Mouse (Mus musculus) CH12.LX (cell line): ENCODE results near the gene Sowahc. TPM values are rescaled to one million over a fixed set of nuclear protein-coding genes. Genes with fewer than 3 reads are reported as not detected.
A peak's percentile ranks its signal among the peaks of the same experiment; 100 is the strongest.

Experiments
- DNase-seq: peaks from one replicate; pipeline ENCODE4 v3.0.0-alpha.2; 2013; ENCODE audit errors: extremely low read depth
- H3K27ac ChIP-seq: 2 replicates; pipeline ENCODE4 v1.5.1; 2012; ENCODE audit warnings: low read depth, mild to moderate bottlenecking, control low read depth, moderate library complexity; ENCODE audit not compliant: insufficient read depth
- H3K27me3 ChIP-seq: replicated peaks from 2 replicates; pipeline ENCODE3; 2012; ENCODE audit warnings: inconsistent platforms
- H3K36me3 ChIP-seq, 2 experiments: replicated peaks in 1 of 2; 2 replicates each; pipeline versions ENCODE3 to v1.6.1; 2012; ENCODE audit warnings: inconsistent platforms in 1 of 2, low read length in 1 of 2, mild to moderate bottlenecking in 1 of 2, mixed read lengths in 1 of 2, moderate library complexity in 1 of 2; ENCODE audit not compliant: control insufficient read depth in 1 of 2, insufficient read depth in 1 of 2
- H3K4me1 ChIP-seq, 2 experiments: 2 replicates each; pipeline ENCODE4 v1.6.1; 2012; ENCODE audit warnings: inconsistent platforms in 1 of 2, moderate library complexity in 1 of 2; ENCODE audit not compliant: insufficient read depth in 2 of 2, control insufficient read depth in 1 of 2
- H3K4me2 ChIP-seq: 2 replicates; pipeline ENCODE4 v1.6.1; 2012; ENCODE audit warnings: low read depth, mild to moderate bottlenecking, control low read depth; ENCODE audit not compliant: poor library complexity, insufficient read depth, severe bottlenecking
- H3K4me3 ChIP-seq, 3 experiments: fragments of 150-350 bp in 1 of 3; sonication (generic) in 1 of 3; replicated peaks in 1 of 3; 2 replicates each; pipeline versions ENCODE3 to v1.5.1; 2011 to 2012; ENCODE audit warnings: low read depth in 2 of 3, low read length in 2 of 3, mild to moderate bottlenecking in 2 of 3, moderate library complexity in 2 of 3, control low read depth in 1 of 3, improper control_type of control experiment in 1 of 3, inconsistent platforms in 1 of 3, mixed read lengths in 1 of 3; ENCODE audit not compliant: poor library complexity in 1 of 3
- H3K79me2 ChIP-seq: replicated peaks from 2 replicates; pipeline ENCODE4 v1.6.1; 2012; ENCODE audit warnings: mild to moderate bottlenecking, moderate library complexity; ENCODE audit not compliant: control insufficient read depth, poor library complexity, insufficient read depth, severe bottlenecking; ENCODE audit errors: extremely low read depth
- H3K9ac ChIP-seq: 2 replicates; pipeline ENCODE4 v1.6.1; 2012; ENCODE audit warnings: low read depth, mild to moderate bottlenecking, control low read depth, moderate library complexity; ENCODE audit not compliant: insufficient read depth
- H3K9me3 ChIP-seq: replicated peaks from 2 replicates; pipeline ENCODE3; 2012; ENCODE audit warnings: low read length, inconsistent platforms, mixed read lengths
- BHLHE40 ChIP-seq: IDR thresholded peaks from 2 replicates; pipeline ENCODE4 v1.6.1; 2011; ENCODE audit warnings: mild to moderate bottlenecking, low read depth, low read length, improper control_type of control experiment
- CHD2 ChIP-seq: IDR thresholded peaks from 2 replicates; pipeline ENCODE4 v1.6.1; 2011; ENCODE audit warnings: low read length, improper control_type of control experiment
- CTCF ChIP-seq, 2 experiments: IDR thresholded peaks in 1 of 2; conservative IDR thresholded peaks in 1 of 2; 2 replicates each; pipeline ENCODE4 v1.5.1; 2011 to 2012; ENCODE audit warnings: low read depth in 2 of 2, low read length in 2 of 2, improper control_type of control experiment in 1 of 2, inconsistent platforms in 1 of 2, mild to moderate bottlenecking in 1 of 2, moderate library complexity in 1 of 2
- EP300 ChIP-seq: IDR thresholded peaks from 2 replicates; pipeline ENCODE4 v1.6.1; 2011; ENCODE audit warnings: low read length, improper control_type of control experiment
- ETS1 ChIP-seq: conservative IDR thresholded peaks from 2 replicates; pipeline ENCODE4 v1.6.1; 2012; ENCODE audit warnings: low read depth, mild to moderate bottlenecking, inconsistent platforms, low read length, improper control_type of control experiment, moderate library complexity
- HCFC1 ChIP-seq: IDR thresholded peaks from 2 replicates; pipeline ENCODE4 v1.6.1; 2012; ENCODE audit warnings: low read depth, mild to moderate bottlenecking, inconsistent platforms, low read length, improper control_type of control experiment
- JUN ChIP-seq: IDR thresholded peaks from 2 replicates; pipeline ENCODE4 v1.6.1; 2011; ENCODE audit warnings: low read depth, mild to moderate bottlenecking, low read length, improper control_type of control experiment, moderate library complexity; ENCODE audit not compliant: insufficient read depth
- JUND ChIP-seq: conservative IDR thresholded peaks from 2 replicates; pipeline ENCODE4 v1.6.1; 2011; ENCODE audit warnings: low read depth, low read length, improper control_type of control experiment
- KAT2A ChIP-seq: IDR thresholded peaks from 2 replicates; pipeline ENCODE4 v1.6.1; 2012; ENCODE audit warnings: low read length, improper control_type of control experiment, inconsistent platforms; ENCODE audit not compliant: insufficient replicate concordance
- MAFK ChIP-seq: IDR thresholded peaks from 2 replicates; pipeline ENCODE4 v1.6.1; 2011; ENCODE audit warnings: low read length, improper control_type of control experiment; ENCODE audit not compliant: insufficient replicate concordance
- MAZ ChIP-seq: IDR thresholded peaks from 2 replicates; pipeline ENCODE4 v1.6.1; 2012; ENCODE audit warnings: low read depth, mild to moderate bottlenecking, inconsistent platforms, low read length, improper control_type of control experiment, moderate library complexity
- MEF2A ChIP-seq: IDR thresholded peaks from 2 replicates; pipeline ENCODE4 v1.6.1; 2014; ENCODE audit warnings: low read depth, mild to moderate bottlenecking, inconsistent platforms, low read length, improper control_type of control experiment, borderline replicate concordance
- MXI1 ChIP-seq: IDR thresholded peaks from 2 replicates; pipeline ENCODE4 v1.6.1; 2011; ENCODE audit warnings: mild to moderate bottlenecking, low read depth, low read length, improper control_type of control experiment
- MYC ChIP-seq: IDR thresholded peaks from 2 replicates; pipeline ENCODE4 v1.6.1; 2011; ENCODE audit warnings: low read depth, mild to moderate bottlenecking, improper control_type of control experiment, low read length
- NRF1 ChIP-seq: IDR thresholded peaks from 2 replicates; pipeline ENCODE4 v1.6.1; 2014; ENCODE audit warnings: low read depth, mild to moderate bottlenecking, inconsistent platforms, low read length, improper control_type of control experiment, moderate library complexity
- POLR2A ChIP-seq: IDR thresholded peaks from 2 replicates; pipeline ENCODE4 v1.6.1; 2011; ENCODE audit warnings: low read depth, mild to moderate bottlenecking, improper control_type of control experiment, low read length
- POLR2AphosphoS2 ChIP-seq: IDR thresholded peaks from 2 replicates; pipeline ENCODE4 v1.6.1; 2011; ENCODE audit warnings: low read depth, low read length, improper control_type of control experiment
- RAD21 ChIP-seq: IDR thresholded peaks from 2 replicates; pipeline ENCODE4 v1.6.1; 2011; ENCODE audit warnings: low read depth, mild to moderate bottlenecking, low read length, improper control_type of control experiment, moderate library complexity
- SIN3A ChIP-seq: IDR thresholded peaks from 2 replicates; pipeline ENCODE4 v1.6.1; 2012; ENCODE audit warnings: low read length, improper control_type of control experiment, inconsistent platforms
- SMC3 ChIP-seq: IDR thresholded peaks from 2 replicates; pipeline ENCODE4 v1.6.1; 2011; ENCODE audit warnings: low read depth, low read length, improper control_type of control experiment
- TBP ChIP-seq: conservative IDR thresholded peaks from 2 replicates; pipeline ENCODE4 v1.6.1; 2011; ENCODE audit warnings: low read depth, low read length, improper control_type of control experiment
- TCF12 ChIP-seq: IDR thresholded peaks from 2 replicates; pipeline ENCODE4 v1.6.1; 2014; ENCODE audit warnings: low read depth, mild to moderate bottlenecking, inconsistent platforms, low read length, improper control_type of control experiment
- ZC3H11A ChIP-seq: IDR thresholded peaks from 2 replicates; pipeline ENCODE4 v1.6.1; 2012; ENCODE audit warnings: low read depth, mild to moderate bottlenecking, inconsistent platforms, low read length, improper control_type of control experiment
- ZKSCAN1 ChIP-seq: IDR thresholded peaks from 2 replicates; pipeline ENCODE4 v1.6.1; 2012; ENCODE audit warnings: low read depth, inconsistent platforms, low read length, improper control_type of control experiment, borderline replicate concordance
- dilution Hi-C: fragments of 300-500 bp; cut with MboI; formaldehyde crosslinking; loops from 2 replicates; pipeline ENCODE4 v1.14.3; 2020; ENCODE audit warnings: low sequenced_read_pairs; ENCODE audit not compliant: extremely low pct_unique_long_range_greater_than_20kb, extremely low pct_ligation_motif_present
- in situ Hi-C: fragments of 300-500 bp; cut with MboI; formaldehyde crosslinking; loops from 3 replicates; pipeline ENCODE4 v1.14.3; 2019; ENCODE audit warnings: low sequenced_read_pairs, low pct_ligation_motif_present, low pct_unique_long_range_greater_than_20kb, mixed read lengths
- polyA plus RNA-seq: library from polyadenylated mRNA; unstranded; fragments of >175 nt; gene quantifications from 2 replicates; pipeline ENCODE4 v1.2.1, GENCODE M21; 2012; ENCODE audit warnings: low read depth; ENCODE audit not compliant: insufficient read length
- total RNA-seq, 2 experiments: library from RNA; depleted of rRNA; stranded (reverse); fragments of 300-350 nt in 1 of 2; fragments of >200 nt in 1 of 2; gene quantifications; 2 replicates each; pipeline ENCODE4 v1.2.3; 2012 to 2014

The Sowahc gene
- total and polyA plus RNA-seq, 3 experiments = 19.9 to 50.0 (median 25.9) TPM

DNA sequence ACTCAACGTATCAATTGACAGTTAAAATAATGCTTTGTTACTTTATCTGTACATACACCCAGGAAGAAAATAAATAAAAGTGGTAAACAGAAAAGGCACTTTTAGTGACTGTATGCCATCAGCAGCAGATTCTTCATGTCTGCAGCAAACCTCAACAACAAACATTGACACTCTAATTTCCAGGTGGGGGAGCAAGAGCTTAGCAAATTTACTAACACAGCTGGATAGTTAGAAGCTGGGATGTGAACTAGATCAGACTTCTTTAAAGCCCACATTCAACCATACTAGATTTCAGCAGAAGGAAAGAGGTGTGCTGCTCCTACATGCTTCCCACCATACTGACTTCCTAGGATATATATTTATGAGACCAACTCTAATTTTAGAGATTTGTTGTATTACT, 49.2 kb upstream of the Sowahc start:
- TF ChIP-seq EP300 (no peak), CTCF (conservative IDR thresholded peaks at IDR 0.05 in 1 of 2, IDR thresholded peaks at IDR 0.05 in 1 of 2; ENCODE audit: low read depth in 2 of 2, low read length in 2 of 2) (peak in 1 of 2 experiments; percentile 65; a peak in 2 of 4 replicates), RAD21 (peak; percentile 65), ZC3H11A (peak; percentile 4; the same call in 1 of the 2 replicates), POLR2A (no peak), SMC3 (peak; percentile 74), JUND (no peak)
- H3K27ac ChIP-seq = no peak overlapping the region
- peak; percentile 4 for DNase-seq
- H3K79me2 ChIP-seq = no peaks in the 10 kb centered on the region
- peaks cover 0 to 17% of the 10 kb centered on the region in 2 experiments for H3K36me3 ChIP-seq
- in situ Hi-C loops (no loop called here), dilution Hi-C loops (no loop called here)
- H3K9ac ChIP-seq = no peak overlapping the region
- H3K4me3 ChIP-seq = no peak overlapping the region
- no peaks in the 10 kb centered on the region for H3K27me3 ChIP-seq
- H3K4me2 ChIP-seq = no peak overlapping the region
- no peaks in the 10 kb centered on the region for H3K9me3 ChIP-seq
- H3K4me1 ChIP-seq = no peaks in the 10 kb centered on the region

DNA sequence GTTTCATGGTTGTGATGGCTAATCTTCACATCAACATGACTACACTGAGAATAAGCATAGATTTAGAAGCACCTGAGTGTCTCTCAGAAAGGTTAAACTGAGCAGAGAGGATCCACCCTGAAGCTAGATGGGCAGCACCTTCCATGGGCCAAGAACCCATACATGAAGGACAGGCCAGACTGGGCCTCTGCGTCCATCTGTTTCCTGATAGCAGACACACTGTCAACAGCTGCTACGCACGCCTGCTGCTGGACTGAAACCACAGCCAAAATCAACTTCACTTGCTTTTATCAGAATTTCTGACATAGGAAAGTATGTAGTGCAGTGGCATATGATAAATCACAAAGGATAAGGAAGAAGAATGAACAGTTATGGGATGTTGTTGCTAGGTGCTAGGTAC, 42.1 kb upstream of the Sowahc start:
- Histone ChIP-seq H3K4me1 (no peaks in the 10 kb centered on the region), H3K4me3 (no peak overlapping the region), H3K27me3 (no peaks in the 10 kb centered on the region), H3K4me2 (no peak overlapping the region), H3K36me3 (peaks cover 3 to 18% of the 10 kb centered on the region in 2 experiments), H3K79me2 (no peaks in the 10 kb centered on the region), H3K9ac (no peak overlapping the region), H3K9me3 (no peaks in the 10 kb centered on the region), H3K27ac (no peak overlapping the region)
- no peak for TF ChIP-seq BHLHE40
- no peak for TF ChIP-seq TCF12
- no peak for TF ChIP-seq ZKSCAN1
- TF ChIP-seq KAT2A = no peak
- no peak for TF ChIP-seq JUN
- TF ChIP-seq POLR2AphosphoS2 = no peak
- TF ChIP-seq HCFC1 = no peak
- TF ChIP-seq ZC3H11A = no peak
- TF ChIP-seq JUND = no peak
- no peak for TF ChIP-seq TBP
- no peak for TF ChIP-seq SIN3A
- TF ChIP-seq MAZ = no peak
- no peak for TF ChIP-seq CHD2
- no peak for TF ChIP-seq MXI1
- no peak for TF ChIP-seq MAFK
- TF ChIP-seq MYC = no peak
- TF ChIP-seq NRF1 = no peak
- no peak for TF ChIP-seq ETS1
- no peak for TF ChIP-seq MEF2A
- in situ Hi-C loops (no loop called here), dilution Hi-C loops (no loop called here)
- no peak for DNase-seq
